Mouse (Mus musculus) embryo, embryonic 10.5 days (tissue): Measurements from ENCODE around the gene Rgma.

ENCODE experiments used
- DNase-seq: peaks from one replicate; pipeline ENCODE4 v3.0.0-alpha.2; 2015; ENCODE audit warnings: low spot score

The Rgma gene

GRCm38 (mm10) chr7:73400051-73400916 is 25.0 kb downstream of the Rgma start:
- DNase-seq, result peak; percentile 91

GRCm38 (mm10) chr7:73402106-73402505 is 26.8 kb downstream of the Rgma start:
- no peak for DNase-seq

DNA sequence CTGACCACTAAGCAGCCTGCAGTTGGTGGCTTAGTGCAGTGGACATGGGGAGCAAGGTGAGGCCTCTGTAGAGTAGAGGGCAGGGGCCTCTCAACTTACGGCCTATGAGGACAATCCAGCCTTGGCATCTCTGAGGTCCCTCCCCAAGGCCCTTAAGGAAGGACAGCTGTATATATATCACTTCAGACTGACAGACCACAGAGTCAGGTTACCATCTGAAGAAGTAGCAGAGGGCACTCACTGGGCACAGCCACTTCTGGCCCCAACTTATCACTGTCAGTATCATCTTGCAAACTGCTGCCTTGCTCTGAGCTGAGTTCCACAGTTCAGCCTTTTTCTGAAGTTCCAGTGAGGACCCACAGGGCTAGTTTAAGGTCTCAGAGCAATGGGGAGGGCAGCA is 27.4 kb downstream of the Rgma start:
- no peak for DNase-seq

GRCm38 (mm10) chr7:73403538-73403937 is 28.2 kb downstream of the Rgma start:
- DNase-seq, result no peak

- no peak for DNase-seq
These were observed 30.2 kb downstream of the Rgma start for GRCm38 (mm10) chr7:73405550-73405949.

DNA sequence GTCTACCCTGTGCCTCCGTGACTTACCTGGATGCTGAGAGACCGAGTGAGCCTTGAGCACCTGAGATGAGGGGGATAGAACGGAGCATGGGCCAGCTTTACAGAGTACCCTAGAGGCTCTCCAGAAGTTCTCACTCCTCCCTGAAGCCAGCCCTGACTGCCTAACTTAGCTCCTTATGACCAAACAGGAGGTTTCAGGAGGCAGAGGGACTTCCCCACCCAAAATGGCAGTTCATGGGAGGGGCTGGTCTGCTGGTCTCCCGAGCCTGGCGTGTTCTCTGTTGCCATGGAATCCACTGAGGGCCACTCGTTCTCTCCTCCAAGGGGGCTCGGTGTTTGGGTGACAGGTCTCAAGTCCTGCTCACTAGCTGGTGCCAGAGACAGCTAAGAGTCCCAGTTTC is 36.2 kb downstream of the Rgma start:
- no peak for DNase-seq

GRCm38 (mm10) chr7:73411986-73412385 is 36.7 kb downstream of the Rgma start:
- no peak for DNase-seq

DNA sequence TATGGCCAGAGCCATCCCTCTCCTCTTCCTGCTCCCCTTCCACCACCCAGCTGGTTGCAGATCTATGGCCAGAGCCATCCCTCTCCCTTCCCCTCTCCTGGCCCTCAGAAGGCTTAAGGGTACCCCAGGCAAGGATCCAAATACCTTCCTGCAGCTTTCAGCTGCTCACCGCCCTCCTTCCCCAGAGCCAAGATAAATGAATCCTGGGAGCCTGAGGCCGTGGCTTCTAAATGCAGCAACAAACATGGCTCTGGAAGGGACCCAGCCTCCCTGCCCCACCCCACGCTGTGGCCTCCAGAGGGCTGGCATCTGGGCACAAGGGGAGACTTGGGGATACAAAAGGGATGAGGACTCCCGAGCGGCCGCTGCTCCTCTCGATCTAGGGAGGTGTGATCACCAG is 37.1 kb downstream of the Rgma start:
- DNase-seq, result no peak

DNA sequence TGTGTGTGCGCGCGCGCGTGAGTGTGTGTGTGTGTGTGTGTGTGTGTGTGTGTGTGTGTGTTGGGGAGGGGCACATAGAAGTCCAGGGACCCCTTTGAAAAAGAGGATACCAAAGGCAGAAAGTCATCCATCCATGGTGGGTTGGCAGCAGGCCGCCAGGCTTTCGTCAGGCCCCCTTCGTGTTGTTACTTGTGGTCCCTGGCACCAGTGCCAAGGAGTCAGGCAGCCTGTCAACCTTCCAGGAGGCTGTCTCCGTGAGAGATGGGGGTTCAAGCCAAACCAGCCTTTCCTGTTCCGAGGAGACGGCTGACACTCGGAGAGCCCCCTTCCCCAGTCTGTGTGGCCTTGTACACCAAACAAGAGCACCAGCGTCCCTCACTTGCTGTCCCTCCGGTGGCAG is 38.9 kb downstream of the Rgma start:
- DNase-seq, result no peak

DNA sequence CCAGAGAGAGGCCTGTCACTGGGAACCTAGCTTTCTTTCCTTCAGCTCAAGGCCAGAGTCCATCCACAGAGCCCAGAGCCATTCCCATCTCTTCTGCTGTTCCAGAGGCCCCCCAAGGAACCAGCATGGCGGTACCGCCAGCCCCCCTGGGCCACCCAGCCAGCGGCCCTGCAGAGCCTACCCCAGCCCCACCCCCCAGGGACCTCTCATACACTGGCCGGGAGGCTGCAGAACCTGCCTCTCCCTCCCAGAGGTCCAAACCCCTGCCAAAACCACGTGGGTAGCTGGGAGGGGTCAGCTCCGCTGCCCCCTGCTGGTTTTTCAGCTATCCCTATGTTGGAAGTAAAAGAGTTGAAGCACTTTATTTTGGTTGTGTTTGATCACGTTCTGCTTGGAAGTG is 44.1 kb downstream of the Rgma start:
- DNase-seq, result no peak

DNA sequence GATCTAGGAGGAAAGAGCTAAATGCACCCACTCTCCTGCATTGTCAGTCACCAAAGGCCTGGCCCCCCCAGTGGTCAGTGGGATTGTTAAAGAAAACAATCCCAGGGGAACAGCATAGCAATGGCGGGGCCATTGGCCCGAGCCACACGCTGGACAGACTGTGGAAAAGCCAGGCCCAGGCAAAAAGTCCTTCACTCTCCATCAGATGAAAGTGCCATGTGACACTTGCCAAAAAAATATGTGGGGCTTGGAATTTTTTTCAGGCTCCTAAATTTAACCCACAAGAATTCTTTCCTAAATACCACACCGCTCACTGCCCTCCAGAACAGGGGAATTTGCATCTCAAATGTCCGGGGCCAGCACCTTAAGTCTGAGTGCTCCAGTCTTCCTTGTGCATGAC is 45.5 kb downstream of the Rgma start:
- no peak for DNase-seq

DNA sequence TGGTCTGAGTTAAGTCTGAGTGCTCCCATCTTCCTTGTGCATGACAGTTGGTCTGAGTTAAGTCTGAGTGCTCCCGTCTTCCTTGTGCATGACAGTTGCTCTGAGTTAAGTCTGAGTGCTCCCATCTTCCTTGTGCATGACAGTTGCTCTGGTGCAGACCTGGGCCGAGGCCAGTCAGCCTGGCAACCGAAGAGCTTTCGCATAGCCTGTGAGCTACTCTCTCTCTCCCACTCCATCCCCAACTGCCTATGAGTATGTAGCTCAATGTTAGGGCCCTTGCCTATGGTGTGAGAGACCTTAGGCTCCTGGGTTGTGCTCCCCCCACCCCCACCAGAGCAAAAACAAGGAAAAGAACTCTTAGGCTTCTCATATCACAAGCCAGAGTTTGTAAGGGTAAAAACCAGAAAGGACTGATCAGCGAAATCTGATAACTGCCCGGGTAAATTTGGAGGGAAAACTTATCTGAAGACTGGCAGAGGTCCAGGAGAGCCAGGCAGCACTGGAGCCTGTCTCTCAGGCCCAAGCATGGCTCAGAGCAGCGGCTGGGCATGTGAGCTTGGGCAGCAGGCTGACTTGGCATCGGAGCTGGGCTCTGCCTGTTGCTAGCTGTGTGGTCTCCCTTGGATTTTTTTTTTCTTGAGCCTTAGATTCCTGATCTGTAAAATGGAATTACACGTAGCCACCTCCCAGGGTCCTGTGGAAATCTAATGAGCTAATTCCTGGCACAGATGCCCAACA is 46.1 kb downstream of the Rgma start:
- no peak for DNase-seq

GRCm38 (mm10) chr7:73422223-73423113 is 47.2 kb downstream of the Rgma start:
- peak; percentile 88 for DNase-seq

GRCm38 (mm10) chr7:73423236-73423635 is 47.9 kb downstream of the Rgma start:
- DNase-seq, result no peak

DNA sequence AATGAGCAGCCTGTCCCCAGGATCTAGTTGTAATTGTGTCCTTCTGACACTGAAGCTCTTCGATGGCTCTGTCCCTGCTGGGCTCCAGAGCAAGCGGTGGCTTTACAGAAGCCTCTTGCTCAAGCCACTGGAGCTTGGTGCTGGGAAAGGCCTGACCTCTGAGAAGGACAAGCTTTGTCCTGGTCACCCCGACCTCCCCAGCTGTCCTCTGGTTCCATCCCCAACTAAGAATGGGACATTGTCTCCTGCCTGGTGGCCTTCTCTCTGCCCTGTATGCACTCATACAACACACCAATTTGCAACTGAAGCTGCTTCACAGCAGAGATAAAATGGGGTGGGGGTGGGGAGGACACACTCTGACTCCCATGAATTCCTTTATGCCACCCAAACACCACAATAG is 48.9 kb downstream of the Rgma start:
- peak; percentile 57 for DNase-seq

DNA sequence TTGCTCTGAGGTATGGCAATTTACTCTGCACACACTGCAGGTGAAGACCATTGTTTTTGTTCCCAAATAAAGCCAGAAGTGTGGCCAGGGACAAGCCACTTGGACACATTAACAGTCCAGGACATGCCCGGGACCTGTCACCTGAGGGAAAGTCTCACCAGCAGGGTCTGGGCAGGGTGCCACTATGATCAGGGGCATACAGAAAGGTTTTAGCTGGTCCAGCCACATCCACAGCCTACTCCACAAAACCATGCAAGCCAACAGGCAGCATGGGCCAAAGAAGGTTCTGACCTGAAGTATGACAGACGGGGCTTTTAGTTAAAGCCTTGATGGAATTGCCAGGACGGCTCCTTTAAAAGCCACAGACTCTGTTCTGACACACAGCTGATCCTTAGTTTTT is 49.4 kb downstream of the Rgma start:
- no peak for DNase-seq

DNA sequence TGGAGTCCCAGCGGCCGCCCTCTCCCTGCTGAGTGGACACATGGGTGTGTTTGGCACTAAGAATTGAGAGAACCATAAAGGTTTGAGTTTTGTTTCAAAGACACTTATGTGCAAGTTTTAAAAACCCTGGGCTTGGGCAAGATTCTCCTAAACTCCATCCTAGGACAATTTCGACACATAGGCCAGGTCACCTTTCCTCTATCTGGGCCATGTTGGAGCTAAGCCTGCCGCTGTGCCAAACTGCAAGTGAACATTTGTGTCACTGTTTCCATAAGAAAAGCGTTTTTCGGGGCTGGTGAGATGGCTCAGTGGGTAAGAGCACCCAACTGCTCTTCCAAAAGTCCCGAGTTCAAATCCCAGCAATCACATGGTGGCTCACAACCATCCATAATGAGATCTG is 50.1 kb downstream of the Rgma start:
- DNase-seq, result no peak

GRCm38 (mm10) chr7:73426235-73426634 is 50.9 kb downstream of the Rgma start:
- DNase-seq, result no peak

DNA sequence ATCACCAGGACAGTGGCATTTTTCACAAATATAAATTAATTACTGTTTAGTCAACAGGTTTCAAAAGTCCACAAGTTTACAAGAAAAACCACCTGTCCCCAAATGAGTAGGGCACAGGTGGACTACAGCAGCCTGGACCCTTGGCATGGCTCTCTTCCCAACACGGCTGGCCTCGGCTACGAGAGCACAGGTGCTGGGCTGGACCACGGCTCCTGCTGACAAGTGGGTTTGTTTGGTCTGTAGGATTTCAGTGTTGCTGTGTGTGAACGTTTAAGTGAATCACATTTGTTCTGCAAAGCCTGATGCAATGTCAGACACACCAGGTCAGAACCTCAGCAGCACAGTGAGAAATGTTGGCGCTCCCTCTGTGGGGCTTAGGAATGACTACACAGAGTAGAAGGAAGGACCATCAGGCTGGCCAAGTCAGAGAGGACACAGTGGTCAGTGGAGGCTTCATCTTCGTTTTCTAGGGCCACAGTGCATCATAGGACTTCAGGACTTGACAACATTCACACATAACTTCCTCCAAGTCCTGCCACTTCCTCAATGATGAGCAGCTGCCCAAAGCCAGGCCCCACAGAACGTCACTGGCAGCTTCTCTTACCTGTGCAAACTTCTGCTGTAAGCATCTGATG is 51.6 kb downstream of the Rgma start:
- no peak for DNase-seq

- no peak for DNase-seq
These were observed 52.5 kb downstream of the Rgma start for GRCm38 (mm10) chr7:73427794-73428193.

- no peak for DNase-seq
These were observed 53.2 kb downstream of the Rgma start for GRCm38 (mm10) chr7:73428525-73428924.
